In genomic region chr2:172477350-172477749, GRCm38 (mm10) we compare ENCODE assay signal across 17 mouse cellular contexts. TPM values are rescaled to one million over a fixed set of nuclear protein-coding genes. Genes with fewer than 3 reads are reported as not detected.
DNase-seq lines count a peak whose midpoint lies in the region; ATAC-seq and TF ChIP-seq lines count a peak whose summit lies in the region.
"Had no signal": no experiment of that assay in that cellular context is flagged by ENCODE, and none has a peak within 500 bp of the region (broad histone marks: within the 10 kb centered on the region; RNA-seq: fewer than 3 reads in every experiment).

No protein-coding gene starts in this region.

- 0 out of 2 replicates have a peak, but pooled peaks cover under 1% of the 10 kb centered on the region for H3K36me3 ChIP-seq in forebrain, embryonic 13.5 days (ENCODE audit: poor library complexity, severe bottlenecking)
- H3K36me3 ChIP-seq in forebrain, postnatal 0 days (ENCODE audit: insufficient read depth), result no peaks in the 10 kb centered on the region
- no peaks in the 10 kb centered on the region for H3K36me3 ChIP-seq in heart, embryonic 13.5 days
- no peaks in the 10 kb centered on the region for H3K36me3 ChIP-seq in midbrain, embryonic 11.5 days (ENCODE audit: control insufficient read depth, insufficient read depth, low read length)
- H3K36me3 ChIP-seq in midbrain, embryonic 10.5 days, result no peaks in the 10 kb centered on the region
- H3K36me3 ChIP-seq in liver, postnatal 0 days (replicated peaks; ENCODE audit: insufficient read depth, low read length), result no peaks in the 10 kb centered on the region
- H3K36me3 ChIP-seq: intestine, embryonic 15.5 days; kidney, embryonic 15.5 days; midbrain, embryonic 15.5 days had no signal

- WGBS in forebrain, embryonic 13.5 days, result 46% methylated on average over 3 of the region's 3 CpGs
- 43% methylated on average over 3 of the region's 3 CpGs for WGBS in forebrain, postnatal 0 days
- 26% methylated on average over 3 of the region's 3 CpGs for WGBS in heart, embryonic 13.5 days
- WGBS in midbrain, embryonic 11.5 days, result 56% methylated on average over 3 of the region's 3 CpGs
- WGBS in midbrain, embryonic 10.5 days, result 35% methylated on average over 3 of the region's 3 CpGs
- 38% methylated on average over 3 of the region's 3 CpGs for WGBS in liver, postnatal 0 days (ENCODE audit: insufficient replicate concordance)

- DNase-seq in forebrain, postnatal 0 days, result no peak
- no peak for DNase-seq in heart, adult 8-10 months (ENCODE audit: low spot score)
- no peak for DNase-seq in midbrain, embryonic 11.5 days (ENCODE audit: low spot score, missing footprints)
- no peak for DNase-seq in midbrain, embryonic 10.5 days (ENCODE audit: low spot score)
- DNase-seq in liver, postnatal 0 days, result no peak
- DNase-seq: adrenal gland, postnatal 25 days had no signal

- TF ChIP-seq CTCF in forebrain, postnatal 0 days (IDR thresholded peaks at IDR 0.05; ENCODE audit: low read depth), result no peak
- TF ChIP-seq CTCF in liver, postnatal 0 days (IDR thresholded peaks at IDR 0.05; ENCODE audit: low read depth), result no peak

- no peak overlapping the region for H3K27ac ChIP-seq in forebrain, embryonic 13.5 days
- no peak overlapping the region for H3K27ac ChIP-seq in forebrain, postnatal 0 days (ENCODE audit: low read depth, low read length)
- peak overlapping the region; percentile 73 for H3K27ac ChIP-seq in heart, embryonic 13.5 days (replicated peaks)
- H3K27ac ChIP-seq in midbrain, embryonic 11.5 days (ENCODE audit: low read depth, low read length), result no peak overlapping the region
- no peak overlapping the region for H3K27ac ChIP-seq in midbrain, embryonic 10.5 days (replicated peaks)
- H3K27ac ChIP-seq in brown adipose tissue, adult 24 weeks (replicated peaks; ENCODE audit: low read depth, low read length), result 0 out of 2 replicates have a peak overlapping the region, but pooled peaks have one; percentile 39
- no peak overlapping the region for H3K27ac ChIP-seq in liver, postnatal 0 days (ENCODE audit: low read depth)
- H3K27ac ChIP-seq: intestine, embryonic 15.5 days; kidney, embryonic 15.5 days; midbrain, embryonic 15.5 days had no signal

- H3K4me2 ChIP-seq in forebrain, embryonic 13.5 days, result no peak overlapping the region
- H3K4me2 ChIP-seq in forebrain, postnatal 0 days (ENCODE audit: low read depth), result no peak overlapping the region
- H3K4me2 ChIP-seq in heart, embryonic 13.5 days, result peak overlapping the region; percentile 71
- no peak overlapping the region for H3K4me2 ChIP-seq in midbrain, embryonic 11.5 days
- H3K4me2 ChIP-seq in liver, postnatal 0 days (ENCODE audit: low read depth, low read length), result no peak overlapping the region
- H3K4me2 ChIP-seq: intestine, embryonic 15.5 days; kidney, embryonic 15.5 days; midbrain, embryonic 15.5 days had no signal

- peaks cover 9% of the 10 kb centered on the region for H3K4me1 ChIP-seq in forebrain, embryonic 13.5 days
- H3K4me1 ChIP-seq in forebrain, postnatal 0 days (ENCODE audit: insufficient read depth), result no peaks in the 10 kb centered on the region
- peaks cover 22% of the 10 kb centered on the region for H3K4me1 ChIP-seq in heart, embryonic 13.5 days
- H3K4me1 ChIP-seq in midbrain, embryonic 11.5 days (ENCODE audit: control insufficient read depth, insufficient read depth, low read length), result no peaks in the 10 kb centered on the region
- peaks cover 13% of the 10 kb centered on the region for H3K4me1 ChIP-seq in midbrain, embryonic 10.5 days
- H3K4me1 ChIP-seq in brown adipose tissue, adult 24 weeks (ENCODE audit: control insufficient read depth, insufficient read depth, insufficient read length, low read length), result peaks cover 3% of the 10 kb centered on the region; the same call in 1 of the 2 replicates
- H3K4me1 ChIP-seq in liver, postnatal 0 days (ENCODE audit: insufficient read depth), result peaks cover 2% of the 10 kb centered on the region; the same call in 1 of the 2 replicates
- H3K4me1 ChIP-seq: midbrain, embryonic 15.5 days had no signal

- TF ChIP-seq EP300 in liver, postnatal 0 days (IDR thresholded peaks at IDR 0.05; ENCODE audit: low read depth), result no peak

- H3K9me3 ChIP-seq in forebrain, embryonic 13.5 days (replicated peaks), result no peaks in the 10 kb centered on the region
- no peaks in the 10 kb centered on the region for H3K9me3 ChIP-seq in forebrain, postnatal 0 days (ENCODE audit: low read length)
- H3K9me3 ChIP-seq in heart, embryonic 13.5 days, result no peaks in the 10 kb centered on the region
- no peaks in the 10 kb centered on the region for H3K9me3 ChIP-seq in midbrain, embryonic 11.5 days (ENCODE audit: control insufficient read depth, low read length)
- no peaks in the 10 kb centered on the region for H3K9me3 ChIP-seq in midbrain, embryonic 10.5 days (replicated peaks)
- H3K9me3 ChIP-seq in liver, postnatal 0 days (ENCODE audit: low read length), result no peaks in the 10 kb centered on the region
- H3K9me3 ChIP-seq: intestine, embryonic 15.5 days; kidney, embryonic 15.5 days; midbrain, embryonic 15.5 days had no signal

- no peak overlapping the region for H3K9ac ChIP-seq in forebrain, embryonic 13.5 days
- H3K9ac ChIP-seq in forebrain, postnatal 0 days, result no peak overlapping the region
- peak overlapping the region; percentile 76 for H3K9ac ChIP-seq in heart, embryonic 13.5 days
- H3K9ac ChIP-seq in midbrain, embryonic 11.5 days (ENCODE audit: low read length), result no peak overlapping the region
- no peak overlapping the region for H3K9ac ChIP-seq in liver, postnatal 0 days (replicated peaks)
- H3K9ac ChIP-seq: intestine, embryonic 15.5 days; kidney, embryonic 15.5 days; midbrain, embryonic 15.5 days had no signal

- no peak overlapping the region for H3K4me3 ChIP-seq in forebrain, embryonic 13.5 days
- no peak overlapping the region for H3K4me3 ChIP-seq in forebrain, postnatal 0 days (ENCODE audit: low read depth, low read length)
- H3K4me3 ChIP-seq in heart, embryonic 13.5 days, result peak overlapping the region; percentile 49
- H3K4me3 ChIP-seq in midbrain, embryonic 11.5 days (ENCODE audit: low read depth, low read length), result no peak overlapping the region
- no peak overlapping the region for H3K4me3 ChIP-seq in midbrain, embryonic 10.5 days
- H3K4me3 ChIP-seq in brown adipose tissue, adult 24 weeks (ENCODE audit: insufficient read depth, low read depth, low read length), result peak overlapping the region; percentile 31; the same call in 1 of the 2 replicates
- no peak overlapping the region for H3K4me3 ChIP-seq in liver, postnatal 0 days (ENCODE audit: low read depth, low read length)
- H3K4me3 ChIP-seq: intestine, embryonic 15.5 days; kidney, embryonic 15.5 days; midbrain, embryonic 15.5 days had no signal

- no peaks in the 10 kb centered on the region for H3K27me3 ChIP-seq in forebrain, embryonic 13.5 days
- no peaks in the 10 kb centered on the region for H3K27me3 ChIP-seq in forebrain, postnatal 0 days (ENCODE audit: insufficient read depth, low read length)
- H3K27me3 ChIP-seq in heart, embryonic 13.5 days (replicated peaks), result no peaks in the 10 kb centered on the region
- no peaks in the 10 kb centered on the region for H3K27me3 ChIP-seq in midbrain, embryonic 11.5 days (ENCODE audit: control insufficient read depth, insufficient read depth, low read length)
- H3K27me3 ChIP-seq in midbrain, embryonic 10.5 days (ENCODE audit: low read depth, poor library complexity, severe bottlenecking), result 0 out of 2 replicates have a peak, but pooled peaks cover 4% of the 10 kb centered on the region
- no peaks in the 10 kb centered on the region for H3K27me3 ChIP-seq in liver, postnatal 0 days (ENCODE audit: insufficient read depth, low read length)

- peak; percentile 5; the same call in 1 of the 2 replicates for ATAC-seq in forebrain, embryonic 13.5 days
- no peak for ATAC-seq in forebrain, postnatal 0 days
- no peak for ATAC-seq in heart, embryonic 13.5 days (ENCODE audit: extremely low read depth, insufficient number of reproducible peaks, low FRiP score, low TSS enrichment)
- peak; percentile 34; the same call in 1 of the 2 replicates for ATAC-seq in midbrain, embryonic 11.5 days (ENCODE audit: low FRiP score)
- no peak for ATAC-seq in liver, postnatal 0 days

RNA-seq across cellular contexts. Expression of gene Fam209, which starts 5.0 kb away (rescaled TPM):
- 0.76 and 0.98 TPM in 2 replicates for polyA plus RNA-seq in forebrain, embryonic 13.5 days (2015; fragmentation: Nextera tagmentation; extraction: Ambion mirVana)
- 1.1 and 2.3 TPM in 2 replicates for total RNA-seq in forebrain, postnatal 0 days (2014; rRNA removed)
- 0.23 and 0.50 TPM in 2 replicates for polyA plus RNA-seq in forebrain, postnatal 0 days (2015; fragmentation: Nextera tagmentation; extraction: Ambion mirVana)
- polyA plus RNA-seq in heart, embryonic 13.5 days (2015; fragmentation: Nextera tagmentation; extraction: Ambion mirVana), result 0.21 and 0.29 TPM in 2 replicates
- total RNA-seq in heart, adult 8-10 months (2022), result not detected
- polyA plus RNA-seq in midbrain, embryonic 11.5 days (2014; fragmentation: Nextera tagmentation; extraction: Ambion mirVana), result 0.65 TPM in 1 of 2 replicates, not detected in the other
- 0.17 and 0.53 TPM in 2 replicates for polyA plus RNA-seq in midbrain, embryonic 10.5 days (2016; fragmentation: Nextera tagmentation; extraction: Ambion mirVana)
- polyA plus RNA-seq in brown adipose tissue, adult 24 weeks (2012; ENCODE audit: insufficient read depth, insufficient read length, missing spikeins), result not detected in 2 replicates
- polyA plus RNA-seq in liver, postnatal 0 days (2015; fragmentation: Nextera tagmentation; extraction: Ambion mirVana), result not detected in 2 replicates
- total RNA-seq: layer of hippocampus, postnatal 25 days; left cerebral cortex, postnatal 36 days had no signal
- polyA plus RNA-seq: cortical plate, adult 2 months; intestine, embryonic 15.5 days; kidney, embryonic 15.5 days; midbrain, embryonic 15.5 days; neural tube, embryonic 11.5 days had no signal

RNA-seq across cellular contexts. Expression of gene Gcnt7, which starts 19.0 kb away (rescaled TPM):
- polyA plus RNA-seq in forebrain, embryonic 13.5 days (2015; fragmentation: Nextera tagmentation; extraction: Ambion mirVana), result 1.6 and 2.4 TPM in 2 replicates
- total RNA-seq in forebrain, postnatal 0 days (2014; rRNA removed), result not detected in 2 replicates
- polyA plus RNA-seq in forebrain, postnatal 0 days (2015; fragmentation: Nextera tagmentation; extraction: Ambion mirVana), result 0.38 and 0.74 TPM in 2 replicates
- 0.78 and 0.94 TPM in 2 replicates for polyA plus RNA-seq in heart, embryonic 13.5 days (2015; fragmentation: Nextera tagmentation; extraction: Ambion mirVana)
- total RNA-seq in heart, adult 8-10 months (2022), result not detected
- 0.84 and 0.86 TPM in 2 replicates for polyA plus RNA-seq in midbrain, embryonic 11.5 days (2014; fragmentation: Nextera tagmentation; extraction: Ambion mirVana)
- 1.7 and 2.0 TPM in 2 replicates for polyA plus RNA-seq in midbrain, embryonic 10.5 days (2016; fragmentation: Nextera tagmentation; extraction: Ambion mirVana)
- polyA plus RNA-seq in brown adipose tissue, adult 24 weeks (2012; ENCODE audit: insufficient read depth, insufficient read length, missing spikeins), result not detected in 2 replicates
- 0.25 and 0.40 TPM in 2 replicates for polyA plus RNA-seq in liver, postnatal 0 days (2015; fragmentation: Nextera tagmentation; extraction: Ambion mirVana)
- total RNA-seq: adrenal gland, postnatal 25 days; layer of hippocampus, postnatal 25 days; left cerebral cortex, postnatal 36 days had no signal
- polyA plus RNA-seq: cortical plate, adult 2 months; gonadal fat pad, adult 2 months had no signal

RNA-seq across cellular contexts. Expression of gene Rtf2, which starts 37.0 kb away (rescaled TPM):
- 99.2 and 99.3 TPM in 2 replicates for polyA plus RNA-seq in forebrain, embryonic 13.5 days (2015; fragmentation: Nextera tagmentation; extraction: Ambion mirVana)
- total RNA-seq in forebrain, postnatal 0 days (2014; rRNA removed), result 80.0 and 84.0 TPM in 2 replicates
- 86.1 and 99.6 TPM in 2 replicates for polyA plus RNA-seq in forebrain, postnatal 0 days (2015; fragmentation: Nextera tagmentation; extraction: Ambion mirVana)
- 49.9 and 50.6 TPM in 2 replicates for polyA plus RNA-seq in heart, embryonic 13.5 days (2015; fragmentation: Nextera tagmentation; extraction: Ambion mirVana)
- total RNA-seq in heart, adult 8-10 months (2022), result 10 to 100 TPM; 30.2 to 38.1 (median 31.4) TPM
- polyA plus RNA-seq in midbrain, embryonic 11.5 days (2014; fragmentation: Nextera tagmentation; extraction: Ambion mirVana), result 86.8 and 94.7 TPM in 2 replicates
- polyA plus RNA-seq in midbrain, embryonic 10.5 days (2016; fragmentation: Nextera tagmentation; extraction: Ambion mirVana), result 85.6 and 93.9 TPM in 2 replicates
- 91.4 and 101 TPM in 2 replicates for polyA plus RNA-seq in brown adipose tissue, adult 24 weeks (2012; ENCODE audit: insufficient read depth, insufficient read length, missing spikeins)
- polyA plus RNA-seq in liver, postnatal 0 days (2015; fragmentation: Nextera tagmentation; extraction: Ambion mirVana), result 62.4 and 68.5 TPM in 2 replicates

Comparison
In these comparisons a context has a peak if more than half of its experiments do, and no peak if none do; other contexts are left out.
1. ATAC-seq: peak in forebrain, embryonic 13.5 days (single experiment) and midbrain, embryonic 11.5 days (single experiment); none in forebrain, postnatal 0 days (single experiment), heart, embryonic 13.5 days (single experiment) and liver, postnatal 0 days (single experiment).
2. H3K27ac ChIP-seq: peak in heart, embryonic 13.5 days (single experiment) and brown adipose tissue, adult 24 weeks (single experiment); none in forebrain, embryonic 13.5 days (single experiment), forebrain, postnatal 0 days (single experiment), midbrain, embryonic 11.5 days (single experiment), midbrain, embryonic 10.5 days (single experiment) and liver, postnatal 0 days (single experiment).
3. H3K4me3 ChIP-seq: peak in heart, embryonic 13.5 days (single experiment) and brown adipose tissue, adult 24 weeks (single experiment); none in forebrain, embryonic 13.5 days (single experiment), forebrain, postnatal 0 days (single experiment), midbrain, embryonic 11.5 days (single experiment), midbrain, embryonic 10.5 days (single experiment) and liver, postnatal 0 days (single experiment).